Mouse (Mus musculus) duodenum, adult 2 months (tissue): ENCODE results near the gene Idi1. TPM values are rescaled to one million over a fixed set of nuclear protein-coding genes. Genes with fewer than 3 reads are reported as not detected.

Experiments used
- polyA plus RNA-seq: library from polyadenylated mRNA; depleted of rRNA; stranded (reverse); fragments of >200 nt; gene quantifications from 2 replicates; pipeline ENCODE4 v1.2.3, GENCODE M21; 2012; ENCODE audit warnings: low replicate concordance; rRNA removed

Gene Idi1
- 3.1 and 5.8 TPM in 2 replicates for polyA plus RNA-seq

GRCm38 (mm10) chr13:8885445-8886184 lies at the start of gene Idi1:
TSS of gene Idi1 (plus strand) at chr13:8885501.

GRCm38 (mm10) chr13:8871314-8871962 lies 13.9 kb upstream of the Idi1 start, which contains the start of gene Wdr37:
TSS of gene Wdr37 (minus strand) at chr13:8871909.

Other genes with a start within 250 kb of the Idi1 start
- gene Wdr37, start 13.6 kb upstream of the Idi1 start, polyA plus RNA-seq: 1.9 and 4.2 TPM in 2 replicates
- gene Gm9745, start 62.7 kb downstream of the Idi1 start, polyA plus RNA-seq: not detected in 2 replicates
- not detected in 2 replicates for gene Idi2, start 67.4 kb downstream of the Idi1 start, polyA plus RNA-seq
- 0.36 and 0.60 TPM in 2 replicates for gene Gtpbp4, start 110.6 kb downstream of the Idi1 start, polyA plus RNA-seq
- 12.0 and 14.0 TPM in 2 replicates for gene Larp4b, start 208.4 kb downstream of the Idi1 start, polyA plus RNA-seq